Mouse (Mus musculus) limb, embryonic 14.5 days (tissue): ENCODE results near the gene Psmg1. TPM values are rescaled to one million over a fixed set of nuclear protein-coding genes. Genes with fewer than 3 reads are reported as not detected.
A peak's percentile ranks its signal among the peaks of the same experiment; 100 is the strongest.
"Not testable (repeated sequence)": the region's sequence is repeated elsewhere in the genome, so short reads cannot be mapped to it uniquely, and the experiment has no call there.

Experiments used
- ATAC-seq: fragments of 200-750 bp; cut with Nextera tagmentation; 2 replicates; pipeline ENCODE4 v1.8.0; 2017; ENCODE audit warnings: low read depth, moderate number of reproducible peaks, moderate TSS enrichment; ENCODE audit not compliant: low FRiP score
- DNase-seq: peaks from one replicate; pipeline ENCODE4 v3.0.0-alpha.2; 2015; ENCODE audit warnings: low spot score
- H3K27ac ChIP-seq: fragments of 300-500 bp; sonication (generic); replicated peaks from 2 replicates; pipeline ENCODE4 v1.5.1; 2014; ENCODE audit warnings: low read depth, mild to moderate bottlenecking, low read length, moderate library complexity, mixed read lengths
- H3K27me3 ChIP-seq: fragments of 300-500 bp; sonication (generic); 2 replicates; pipeline ENCODE4 v1.6.1; 2014; ENCODE audit warnings: low read length, mixed read lengths; ENCODE audit not compliant: control insufficient read depth, insufficient read depth
- H3K36me3 ChIP-seq: fragments of 300-500 bp; sonication (generic); 2 replicates; pipeline ENCODE4 v1.6.1; 2014; ENCODE audit warnings: mild to moderate bottlenecking, low read length, moderate library complexity, mixed read lengths; ENCODE audit not compliant: control insufficient read depth, insufficient read depth
- H3K4me1 ChIP-seq: fragments of 300-500 bp; sonication (generic); 2 replicates; pipeline ENCODE4 v1.6.1; 2014; ENCODE audit warnings: antibody characterized with exemption, low read length, mixed read lengths; ENCODE audit not compliant: control insufficient read depth, insufficient read depth
- H3K4me2 ChIP-seq: fragments of 300-500 bp; sonication (generic); replicated peaks from 2 replicates; pipeline ENCODE4 v1.6.1; 2014; ENCODE audit warnings: low read depth, mild to moderate bottlenecking, low read length, moderate library complexity; ENCODE audit not compliant: severe bottlenecking
- H3K4me3 ChIP-seq: fragments of 300-500 bp; sonication (generic); replicated peaks from 2 replicates; pipeline ENCODE4 v1.5.1; 2014; ENCODE audit warnings: low read length
- H3K9ac ChIP-seq: fragments of 300-500 bp; sonication (generic); 2 replicates; pipeline ENCODE4 v1.6.1; 2014; ENCODE audit warnings: mild to moderate bottlenecking, low read depth, low read length, moderate library complexity; ENCODE audit not compliant: severe bottlenecking
- H3K9me3 ChIP-seq: fragments of 300-500 bp; sonication (generic); 2 replicates; pipeline ENCODE4 v1.6.1; 2016; ENCODE audit warnings: low read length; ENCODE audit not compliant: control insufficient read depth
- POLR2A ChIP-seq: fragments of 200-500 bp; IDR thresholded peaks from 2 replicates; pipeline ENCODE4 v1.8.0; 2012; ENCODE audit warnings: inconsistent platforms, mild to moderate bottlenecking, moderate library complexity, borderline replicate concordance; ENCODE audit not compliant: insufficient read depth, insufficient read length; ENCODE audit errors: extremely low read depth
- whole genome bisulfite sequencing: fragments of 180-500 bp; shearing (Covaris S2); extraction: QIAGEN DNeasy Blood & Tissue Kit; methylation state at CpG from one replicate; pipeline ENCODE4 v1.1.7; 2014; 5-methylcytosine and 5-hydroxymethylcytosine counted together
- polyA plus RNA-seq, 2 experiments: library from polyadenylated mRNA; depleted of rRNA in 1 of 2; stranded (reverse) in 1 of 2; unstranded in 1 of 2; fragments of >200 nt; fragmentation: Nextera tagmentation in 1 of 2; extraction: Ambion mirVana in 1 of 2; gene quantifications; 2 replicates each; pipeline versions ENCODE4 v1.2.1 to v1.2.3; 2012 to 2014

The Psmg1 gene
- polyA plus RNA-seq, 2 experiments, result 70.6 to 84.5 TPM

DNA sequence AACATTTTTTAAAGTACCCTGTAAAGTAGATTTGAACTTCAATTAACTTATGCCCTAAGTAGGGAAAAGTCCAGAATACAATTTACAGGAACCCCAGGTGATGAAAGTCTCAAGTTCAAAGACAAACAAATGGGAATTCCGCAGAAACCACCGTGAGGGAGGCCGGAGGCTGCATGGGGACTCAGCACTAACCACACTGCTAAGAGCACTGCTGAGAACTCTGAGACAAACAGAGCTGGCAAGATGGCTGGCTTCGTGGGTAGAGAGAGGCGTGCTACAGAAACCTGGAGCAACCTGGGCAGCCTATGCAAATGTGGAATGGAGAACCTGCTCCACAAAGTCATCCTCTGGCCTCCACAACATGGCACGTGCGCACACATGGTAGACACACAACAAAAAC lies 5.4 kb upstream of the Psmg1 start:
- no peak overlapping the region for H3K4me2 ChIP-seq
- WGBS, result 84% methylated on average over 7 of the region's 7 CpGs
- DNase-seq (no peak), ATAC-seq (no peak)
- no peak for TF ChIP-seq POLR2A
- H3K4me3 ChIP-seq, result no peak overlapping the region
- no peaks in the 10 kb centered on the region for H3K27me3 ChIP-seq
- no peak overlapping the region for H3K27ac ChIP-seq
- H3K4me1 ChIP-seq, result no peaks in the 10 kb centered on the region
- no peak overlapping the region for H3K9ac ChIP-seq
- H3K36me3 ChIP-seq, result peaks cover 57% of the 10 kb centered on the region
- no peaks in the 10 kb centered on the region for H3K9me3 ChIP-seq

DNA sequence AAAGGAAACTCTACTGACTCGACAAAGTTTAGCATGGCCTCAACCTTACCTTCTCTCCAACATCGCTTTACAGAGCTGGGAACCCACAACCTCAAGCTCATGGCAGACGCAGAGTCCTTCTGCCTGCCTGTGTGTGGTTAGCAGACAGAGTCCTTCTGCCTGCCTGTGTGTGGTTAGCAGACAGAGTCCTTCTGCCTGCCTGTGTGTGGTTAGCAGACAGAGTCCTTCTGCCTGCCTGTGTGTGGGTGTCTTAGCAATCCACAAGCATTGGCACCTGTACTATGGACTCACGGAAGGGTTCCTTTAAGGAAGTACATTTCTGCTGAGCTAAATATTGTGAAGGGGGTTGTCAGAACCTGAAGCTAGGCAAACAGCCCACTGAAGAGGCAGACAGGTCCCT lies 3.8 kb upstream of the Psmg1 start:
- WGBS, result 81% methylated on average over 4 of the region's 4 CpGs
- not testable (repeated sequence) for ATAC-seq, H3K4me3 ChIP-seq, H3K9me3 ChIP-seq, H3K27me3 ChIP-seq, DNase-seq, H3K4me2 ChIP-seq, H3K27ac ChIP-seq, H3K4me1 ChIP-seq, H3K9ac ChIP-seq
- H3K36me3 ChIP-seq, result peaks cover 43% of the 10 kb centered on the region

DNA sequence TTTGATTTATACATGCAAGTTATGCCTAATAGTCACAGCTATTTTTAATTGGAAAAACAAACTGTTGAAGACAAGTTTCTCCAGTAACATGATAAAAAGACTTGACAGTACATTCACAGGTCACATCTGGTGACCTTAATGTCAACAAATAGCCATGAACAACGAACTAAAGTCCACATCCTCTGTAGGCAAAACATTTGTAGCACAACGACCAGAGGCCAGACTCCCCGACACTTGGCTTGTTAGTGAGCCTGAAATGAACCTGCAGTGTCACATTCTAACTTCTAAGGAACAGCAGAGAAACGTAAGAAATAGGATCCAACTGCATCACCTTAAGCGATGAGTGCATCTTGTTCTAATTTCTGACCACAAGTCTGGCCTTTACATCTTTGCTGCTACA lies 1.8 kb upstream of the Psmg1 start:
- peaks cover 37% of the 10 kb centered on the region for H3K36me3 ChIP-seq

DNA sequence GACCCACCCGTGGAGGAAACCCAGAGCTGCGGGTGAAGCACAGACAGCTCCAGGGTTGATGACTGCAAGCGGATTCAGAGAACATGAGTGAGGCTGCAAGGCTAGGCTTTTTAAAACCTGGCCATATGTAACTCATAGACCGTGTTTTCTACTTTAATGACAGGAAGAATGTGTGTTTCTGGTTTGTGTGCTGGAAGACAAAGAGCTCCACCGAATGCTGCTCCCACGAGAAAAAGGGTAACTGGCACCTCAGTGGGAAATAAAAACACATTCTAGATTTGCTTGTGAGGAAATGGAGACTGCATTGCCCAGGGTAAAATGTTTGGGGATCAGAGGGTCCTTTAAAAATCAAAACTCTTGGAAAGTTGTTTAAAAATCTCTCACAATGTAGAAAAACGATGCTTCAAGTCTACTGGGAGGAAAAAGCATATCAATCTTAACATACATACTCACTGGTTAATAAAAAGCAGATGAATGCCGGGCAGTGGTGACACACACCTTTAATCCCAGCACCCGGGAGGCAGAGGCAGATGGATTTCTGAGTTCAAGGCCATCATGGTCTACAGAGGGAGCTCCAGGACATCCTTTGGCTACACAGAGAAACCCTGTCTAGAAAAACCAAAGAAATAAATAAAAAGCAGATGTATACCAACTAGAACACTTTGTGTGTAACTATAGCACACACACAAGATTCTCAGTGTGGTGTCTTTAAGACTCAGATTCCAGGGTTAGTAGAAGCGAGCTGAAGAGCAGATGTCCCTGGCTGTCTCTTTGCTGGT lies 551 bp upstream of the Psmg1 start:
- peak overlapping the region; percentile 75 for H3K9ac ChIP-seq
- peak overlapping the region; percentile 88 for H3K27ac ChIP-seq
- H3K27me3 ChIP-seq, result no peaks in the 10 kb centered on the region
- H3K4me2 ChIP-seq, result peak overlapping the region; percentile 66
- no peak for DNase-seq
- no peaks in the 10 kb centered on the region for H3K9me3 ChIP-seq
- 4% methylated on average over 10 of the region's 10 CpGs for WGBS
- H3K4me1 ChIP-seq, result peaks cover 7% of the 10 kb centered on the region
- peaks cover 36% of the 10 kb centered on the region for H3K36me3 ChIP-seq
- peak overlapping the region; percentile 79 for H3K4me3 ChIP-seq
- no peak for ATAC-seq
- no peak; the same call in 1 of the 2 replicates for TF ChIP-seq POLR2A

More for the DNA sequence above, 1.8 kb upstream of the Psmg1 start:
- Histone ChIP-seq H3K9me3 (no peaks in the 10 kb centered on the region), H3K4me1 (peaks cover 7% of the 10 kb centered on the region), H3K9ac (no peak overlapping the region), H3K27me3 (no peaks in the 10 kb centered on the region), H3K4me2 (no peak overlapping the region), H3K27ac (no peak overlapping the region), H3K4me3 (no peak overlapping the region)
- WGBS, result 44% methylated on average over 5 of the region's 5 CpGs
- DNase-seq (no peak), ATAC-seq (no peak)
- no peak for TF ChIP-seq POLR2A

DNA sequence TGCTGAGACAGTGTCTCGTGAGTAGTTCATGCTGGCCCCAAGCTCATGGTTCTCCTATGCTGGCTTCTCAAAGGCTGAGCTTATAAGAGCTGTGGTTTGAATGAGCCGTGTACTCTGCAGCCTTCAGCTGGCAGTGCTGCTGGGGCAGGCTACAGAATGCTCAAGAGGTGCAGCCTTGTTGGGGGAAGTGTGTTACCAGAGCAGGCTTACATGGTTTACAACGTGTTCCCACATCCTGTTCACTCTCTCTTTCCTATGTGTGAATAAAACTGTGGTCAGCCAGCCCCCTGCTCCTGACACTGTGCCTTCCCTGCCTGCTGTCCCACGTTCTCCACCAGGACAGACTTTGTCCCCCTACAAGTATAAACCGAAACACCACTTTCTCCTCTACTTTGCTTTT lies 5.8 kb downstream of the Psmg1 start:
- H3K4me2 ChIP-seq, result no peak overlapping the region
- no peaks in the 10 kb centered on the region for H3K9me3 ChIP-seq
- H3K27me3 ChIP-seq, result no peaks in the 10 kb centered on the region
- H3K9ac ChIP-seq, result no peak overlapping the region
- no peak overlapping the region for H3K27ac ChIP-seq
- TF ChIP-seq POLR2A, result no peak
- H3K4me3 ChIP-seq, result no peak overlapping the region
- H3K36me3 ChIP-seq, result peaks cover 61% of the 10 kb centered on the region
- DNase-seq (no peak), ATAC-seq (no peak)
- WGBS, result 80% methylated on average over 5 of the region's 5 CpGs
- peaks cover 5% of the 10 kb centered on the region for H3K4me1 ChIP-seq
